Mouse (Mus musculus) intestine, postnatal 0 days (tissue): Measurements from ENCODE around the gene D5Ertd579e. TPM values are rescaled to one million over a fixed set of nuclear protein-coding genes. Genes with fewer than 3 reads are reported as not detected.
A peak's percentile ranks its signal among the peaks of the same experiment; 100 is the strongest.

Experiments used
- ATAC-seq: fragments of 200-750 bp; cut with Nextera tagmentation; 2 replicates; pipeline ENCODE4 v1.8.0; 2017; ENCODE audit warnings: mild to moderate bottlenecking, moderate TSS enrichment, moderate library complexity
- H3K27ac ChIP-seq: fragments of 300-500 bp; sonication (generic); 2 replicates; pipeline ENCODE4 v1.5.1; 2014; ENCODE audit warnings: mild to moderate bottlenecking, low read depth, low read length, moderate library complexity
- H3K27me3 ChIP-seq: fragments of 300-500 bp; sonication (generic); replicated peaks from 2 replicates; pipeline ENCODE4 v1.6.1; 2014; ENCODE audit warnings: low read length, mixed read lengths; ENCODE audit not compliant: control insufficient read depth, insufficient read depth
- H3K36me3 ChIP-seq: fragments of 300-500 bp; sonication (generic); 2 replicates; pipeline ENCODE4 v1.6.1; 2014; ENCODE audit warnings: mild to moderate bottlenecking, moderate library complexity; ENCODE audit not compliant: control insufficient read depth, insufficient read depth
- H3K4me1 ChIP-seq: fragments of 300-500 bp; sonication (generic); replicated peaks from 2 replicates; pipeline ENCODE4 v1.6.1; 2014; ENCODE audit warnings: antibody characterized with exemption, low read length, mixed read lengths; ENCODE audit not compliant: control insufficient read depth, insufficient read depth
- H3K4me2 ChIP-seq: fragments of 300-500 bp; sonication (generic); replicated peaks from 2 replicates; pipeline ENCODE4 v1.6.1; 2014; ENCODE audit warnings: low read depth, mild to moderate bottlenecking, moderate library complexity
- H3K4me3 ChIP-seq: fragments of 300-500 bp; sonication (generic); 2 replicates; pipeline ENCODE4 v1.5.1; 2014; ENCODE audit warnings: low read depth, low read length
- H3K9ac ChIP-seq: fragments of 300-500 bp; sonication (generic); 2 replicates; pipeline ENCODE4 v1.6.1; 2014; ENCODE audit warnings: mild to moderate bottlenecking, low read depth, low read length
- H3K9me3 ChIP-seq: fragments of 300-500 bp; sonication (generic); 2 replicates; pipeline ENCODE4 v1.6.1; 2016; ENCODE audit warnings: mixed run types; ENCODE audit not compliant: control insufficient read depth
- CTCF ChIP-seq: sonication (generic); IDR thresholded peaks from 2 replicates; pipeline ENCODE4 v1.5.1; 2016; ENCODE audit warnings: low read depth, mild to moderate bottlenecking, control low read depth, antibody characterized with exemption, moderate library complexity
- WGBS: fragments of 180-500 bp; shearing (Covaris S2); extraction: QIAGEN DNeasy Blood & Tissue Kit; methylation state at CpG from one replicate; pipeline ENCODE4 v1.1.7; 2014; 5-methylcytosine and 5-hydroxymethylcytosine counted together
- polyA plus RNA-seq: library from polyadenylated mRNA; unstranded; fragments of >200 nt; fragmentation: Nextera tagmentation; extraction: Ambion mirVana; gene quantifications from 2 replicates; pipeline ENCODE4 v1.2.1, GENCODE M21; 2015

Gene D5Ertd579e
- polyA plus RNA-seq, 1 experiment from 2014 or later, result 19.6 TPM

DNA sequence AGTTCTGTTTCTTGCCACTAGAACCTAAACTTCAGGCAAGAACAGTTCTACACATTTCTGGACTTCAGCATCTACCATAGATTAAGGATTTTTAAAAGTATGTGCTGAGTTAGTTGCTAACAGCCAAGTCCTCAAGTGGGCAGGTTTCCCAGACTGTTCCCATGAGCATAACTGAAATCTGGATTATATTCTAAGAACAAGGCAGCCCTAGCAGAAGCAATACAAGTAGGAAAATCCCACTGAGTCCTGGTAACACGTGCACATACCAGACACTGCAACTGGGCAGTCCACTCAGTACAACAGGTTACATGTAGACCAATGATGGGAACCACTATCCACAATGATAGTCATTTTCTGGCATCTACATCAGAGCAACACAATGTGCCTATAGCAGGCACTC is 120.1 kb downstream of the D5Ertd579e start:
- ATAC-seq, result no peak
- WGBS, result 67% methylated on average over 1 of the region's 1 CpGs
- H3K27ac ChIP-seq, result peak overlapping the region; percentile 92
- no peak for TF ChIP-seq CTCF
- no peak overlapping the region for H3K9ac ChIP-seq
- no peaks in the 10 kb centered on the region for H3K27me3 ChIP-seq
- no peak overlapping the region for H3K4me3 ChIP-seq
- H3K36me3 ChIP-seq, result peaks cover 14% of the 10 kb centered on the region; the same call in 1 of the 2 replicates
- peaks cover 14% of the 10 kb centered on the region for H3K4me1 ChIP-seq
- no peak overlapping the region for H3K4me2 ChIP-seq
- no peaks in the 10 kb centered on the region for H3K9me3 ChIP-seq

DNA sequence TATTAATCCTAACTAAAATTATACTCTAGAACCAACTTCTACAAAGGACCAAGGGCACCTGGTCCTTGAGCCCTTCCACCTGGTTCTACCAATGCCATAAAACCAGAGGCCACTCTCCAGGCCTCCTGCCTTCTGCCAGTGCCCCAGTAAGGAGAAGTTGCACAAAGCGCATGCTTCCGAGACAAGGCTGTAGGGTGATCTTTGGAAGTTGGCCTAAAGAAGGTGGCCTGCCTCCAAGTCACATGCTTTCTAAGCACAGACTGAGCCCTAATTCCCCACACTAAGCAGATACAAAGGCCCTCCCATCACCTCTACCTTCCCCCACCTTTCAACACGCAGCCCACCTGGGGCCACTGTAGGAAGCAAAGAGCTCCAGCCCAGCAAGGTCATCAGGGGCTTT is 120.6 kb downstream of the D5Ertd579e start:
- Histone ChIP-seq H3K4me1 (peaks cover 13% of the 10 kb centered on the region), H3K4me2 (no peak overlapping the region), H3K27me3 (no peaks in the 10 kb centered on the region), H3K9me3 (no peaks in the 10 kb centered on the region), H3K36me3 (peaks cover 18% of the 10 kb centered on the region; the same call in 1 of the 2 replicates), H3K9ac (no peak overlapping the region), H3K27ac (peak overlapping the region; percentile 92), H3K4me3 (no peak overlapping the region)
- no peak for TF ChIP-seq CTCF
- ATAC-seq, result peak; percentile 68
- WGBS, result 44% methylated on average over 3 of the region's 3 CpGs

DNA sequence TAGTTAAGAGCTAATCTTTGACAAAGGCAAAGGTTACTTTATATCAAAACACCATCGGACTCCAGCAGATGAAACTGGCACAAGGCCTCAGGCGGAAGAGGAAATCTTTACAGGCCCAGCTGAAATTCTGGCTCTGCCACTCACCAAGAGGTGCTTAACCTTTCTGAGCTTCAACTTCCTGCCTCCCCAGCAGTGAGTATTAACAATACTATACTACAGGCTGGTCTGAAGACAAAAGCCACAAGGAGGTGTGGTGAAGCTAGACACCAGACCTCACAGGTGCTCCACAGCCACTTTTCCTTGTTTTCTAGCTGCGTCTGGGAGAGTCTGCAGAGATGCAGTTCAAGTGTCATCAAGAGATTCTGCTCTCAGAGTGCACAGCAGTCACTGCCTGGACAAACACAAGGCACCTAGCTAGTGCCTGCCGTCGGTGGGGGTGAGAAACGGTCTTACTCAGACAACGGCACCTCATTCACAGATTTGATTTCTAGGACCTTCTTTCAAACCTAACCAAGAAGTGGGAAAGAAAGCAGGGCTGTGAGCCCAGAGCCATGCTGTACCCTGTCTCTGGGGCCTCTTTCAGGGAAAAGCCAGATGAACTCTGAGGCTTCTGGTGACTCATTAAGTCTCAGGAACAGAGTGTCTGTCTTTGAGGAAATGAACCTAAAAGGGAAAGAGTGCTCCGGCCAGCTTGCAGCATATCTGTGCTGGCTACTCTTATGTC is 121.5 kb downstream of the D5Ertd579e start:
- Histone ChIP-seq H3K36me3 (peaks cover 23% of the 10 kb centered on the region; the same call in 1 of the 2 replicates), H3K27me3 (no peaks in the 10 kb centered on the region), H3K9ac (no peak overlapping the region), H3K9me3 (no peaks in the 10 kb centered on the region), H3K4me2 (peak overlapping the region; percentile 24; the same call in 1 of the 2 replicates), H3K4me3 (no peak overlapping the region), H3K4me1 (peaks cover 9% of the 10 kb centered on the region), H3K27ac (peak overlapping the region; percentile 92)
- no peak for TF ChIP-seq CTCF
- ATAC-seq, result peak; percentile 84
- 17% methylated on average over 8 of the region's 8 CpGs for WGBS

DNA sequence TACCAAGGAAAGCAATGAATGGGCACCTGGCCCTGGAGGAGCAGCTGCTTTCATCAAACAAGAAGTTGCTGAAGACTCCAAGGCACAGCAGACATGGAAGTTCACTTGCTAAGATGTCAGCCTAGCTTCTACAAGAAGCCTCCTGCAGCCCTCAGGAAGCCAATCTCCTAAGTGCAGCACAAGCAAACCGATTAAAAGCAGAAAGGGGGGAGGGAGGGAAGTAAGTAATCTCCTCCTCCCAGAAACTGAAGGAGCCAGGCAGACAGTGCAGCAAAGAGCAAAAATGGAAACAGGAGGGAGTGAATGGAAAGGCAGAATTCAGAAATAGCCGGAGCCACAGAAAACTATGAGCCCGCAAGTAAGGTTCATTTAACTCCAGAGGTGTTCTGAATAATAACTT is 122.5 kb downstream of the D5Ertd579e start:
- TF ChIP-seq CTCF, result no peak
- Histone ChIP-seq H3K36me3 (peaks cover 24% of the 10 kb centered on the region; the same call in 1 of the 2 replicates), H3K27ac (peak overlapping the region; percentile 58; the same call in 1 of the 2 replicates), H3K4me3 (no peak overlapping the region), H3K9ac (no peak overlapping the region), H3K9me3 (no peaks in the 10 kb centered on the region), H3K4me2 (0 out of 2 replicates have a peak overlapping the region, but pooled peaks have one; percentile 7), H3K27me3 (no peaks in the 10 kb centered on the region), H3K4me1 (peaks cover 6% of the 10 kb centered on the region)
- WGBS, result 56% methylated on average over 3 of the region's 3 CpGs
- no peak for ATAC-seq

DNA sequence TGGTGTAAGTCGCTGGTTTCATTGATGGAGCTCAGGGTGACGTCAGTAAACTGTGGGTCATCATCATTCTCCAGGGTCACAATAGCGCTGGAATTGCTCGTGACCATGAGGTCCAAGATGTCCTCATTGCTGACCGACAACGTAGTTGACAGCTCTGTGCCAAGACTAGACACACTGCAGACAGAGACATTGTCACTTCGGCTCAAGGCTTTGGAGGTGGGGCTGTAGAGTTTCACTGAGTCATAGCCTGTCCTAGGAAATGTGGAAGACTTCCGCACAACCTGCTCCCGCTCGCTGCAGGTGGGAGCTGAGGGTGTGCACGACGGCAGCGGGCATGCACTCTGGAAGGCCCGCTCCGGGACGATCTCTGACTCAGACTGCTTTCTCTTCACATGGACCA is 124.5 kb downstream of the D5Ertd579e start:
- no peaks in the 10 kb centered on the region for H3K27me3 ChIP-seq
- H3K9me3 ChIP-seq, result no peaks in the 10 kb centered on the region
- peaks cover 6% of the 10 kb centered on the region for H3K4me1 ChIP-seq
- H3K4me2 ChIP-seq, result no peak overlapping the region
- 88% methylated on average over 16 of the region's 16 CpGs for WGBS
- no peak overlapping the region for H3K27ac ChIP-seq
- ATAC-seq, result no peak
- H3K4me3 ChIP-seq, result no peak overlapping the region
- H3K9ac ChIP-seq, result no peak overlapping the region
- peaks cover 24% of the 10 kb centered on the region; the same call in 1 of the 2 replicates for H3K36me3 ChIP-seq
- no peak for TF ChIP-seq CTCF

DNA sequence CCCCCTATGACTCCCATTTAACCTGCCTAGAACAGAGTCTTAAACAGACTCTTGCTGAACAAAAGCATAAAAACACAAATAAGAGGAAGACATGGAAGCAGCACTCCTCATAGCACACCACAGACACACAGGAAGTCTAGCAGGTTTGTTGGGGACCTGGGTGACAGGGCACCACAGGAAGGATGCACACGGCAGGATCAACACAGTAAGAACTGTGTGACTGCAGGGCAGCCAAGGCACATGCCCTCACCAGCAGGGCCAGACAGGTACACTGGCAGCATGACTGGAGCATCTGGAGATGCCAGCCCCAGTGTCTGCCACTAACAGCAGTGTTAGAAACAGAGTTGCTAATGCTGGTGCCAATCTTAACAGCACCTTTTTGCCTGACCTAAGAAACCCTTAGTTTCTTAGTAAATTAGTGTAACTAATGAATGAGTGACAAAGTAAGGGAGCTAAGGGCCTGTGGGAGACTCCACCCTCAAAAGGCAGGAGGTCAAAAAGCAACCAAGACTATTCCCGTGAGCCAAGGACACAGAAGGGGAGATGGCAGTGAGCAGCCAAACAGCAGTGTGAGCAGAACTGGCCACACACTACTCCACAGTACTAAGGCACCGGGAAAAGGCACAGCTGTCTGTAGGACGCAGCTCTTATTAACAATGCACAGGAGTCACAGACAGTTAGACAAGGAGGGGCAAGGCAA is 125.1 kb downstream of the D5Ertd579e start:
- H3K4me1 ChIP-seq, result peaks cover 6% of the 10 kb centered on the region
- no peaks in the 10 kb centered on the region for H3K27me3 ChIP-seq
- 84% methylated on average over 4 of the region's 4 CpGs for WGBS
- TF ChIP-seq CTCF, result no peak
- no peak overlapping the region for H3K4me3 ChIP-seq
- no peak overlapping the region for H3K4me2 ChIP-seq
- ATAC-seq, result no peak
- no peak overlapping the region for H3K9ac ChIP-seq
- peaks cover 24% of the 10 kb centered on the region; the same call in 1 of the 2 replicates for H3K36me3 ChIP-seq
- no peak overlapping the region; the same call in 1 of the 2 replicates for H3K27ac ChIP-seq
- no peaks in the 10 kb centered on the region for H3K9me3 ChIP-seq
